Mouse (Mus musculus) stomach, embryonic 15.5 days (tissue): ENCODE data around the gene Ces3b. TPM values are rescaled to one million over a fixed set of nuclear protein-coding genes. Genes with fewer than 3 reads are reported as not detected.
"Not testable (repeated sequence)": the region's sequence is repeated elsewhere in the genome, so short reads cannot be mapped to it uniquely, and the experiment has no call there.

Source experiments
- ATAC-seq: fragments of 200-750 bp; cut with Nextera tagmentation; 2 replicates; pipeline ENCODE4 v1.8.0; 2017; ENCODE audit warnings: low read depth, moderate number of reproducible peaks, moderate TSS enrichment; ENCODE audit not compliant: insufficient read depth, low FRiP score
- H3K27ac ChIP-seq: fragments of 300-500 bp; sonication (generic); 2 replicates; pipeline ENCODE4 v1.5.1; 2015; ENCODE audit warnings: mild to moderate bottlenecking, inconsistent platforms
- H3K27me3 ChIP-seq: fragments of 300-500 bp; sonication (generic); replicated peaks from 2 replicates; pipeline ENCODE4 v1.6.1; 2015; ENCODE audit warnings: inconsistent platforms
- H3K36me3 ChIP-seq: fragments of 300-500 bp; sonication (generic); 2 replicates; pipeline ENCODE4 v1.6.1; 2015; ENCODE audit warnings: inconsistent platforms
- H3K4me1 ChIP-seq: fragments of 300-500 bp; sonication (generic); 2 replicates; pipeline ENCODE4 v1.6.1; 2015; ENCODE audit warnings: inconsistent platforms
- H3K4me2 ChIP-seq: fragments of 300-500 bp; sonication (generic); 2 replicates; pipeline ENCODE4 v1.6.1; 2015; ENCODE audit warnings: mild to moderate bottlenecking, inconsistent platforms
- H3K4me3 ChIP-seq: fragments of 300-500 bp; sonication (generic); replicated peaks from 2 replicates; pipeline ENCODE4 v1.5.1; 2015; ENCODE audit warnings: inconsistent platforms
- H3K9ac ChIP-seq: fragments of 300-500 bp; sonication (generic); 2 replicates; pipeline ENCODE4 v1.6.1; 2015; ENCODE audit warnings: inconsistent platforms
- H3K9me3 ChIP-seq: fragments of 300-500 bp; sonication (generic); 2 replicates; pipeline ENCODE4 v1.6.1; 2016; ENCODE audit warnings: inconsistent platforms
- WGBS: fragments of 180-500 bp; shearing (Covaris S2); methylation state at CpG from one replicate; pipeline ENCODE4 v1.1.7; 2015; 5-methylcytosine and 5-hydroxymethylcytosine counted together
- polyA plus RNA-seq: library from polyadenylated mRNA; unstranded; fragments of >200 nt; fragmentation: Nextera tagmentation; extraction: Ambion mirVana; gene quantifications from 2 replicates; pipeline ENCODE4 v1.2.1, GENCODE M21; 2015

Ces3b gene
- not detected in 2 replicates for polyA plus RNA-seq

GRCm38 (mm10) chr8:105083449-105084050 is at the start of gene Ces3b:
TSS of gene Ces3b (plus strand) at chr8:105083753.
- Histone ChIP-seq H3K27ac (no peak within 1 kb of the TSS), H3K4me2 (no peak within 1 kb of the TSS), H3K9ac (no peak within 1 kb of the TSS), H3K27me3 (no peaks in the 10 kb centered on the region), H3K9me3 (no peaks in the 10 kb centered on the region), H3K36me3 (no peaks in the 10 kb centered on the region), H3K4me1 (no peaks in the 10 kb centered on the region), H3K4me3 (no peak within 1 kb of the TSS)
- WGBS: 54% methylated on average over 7 of the region's 7 CpGs
- ATAC-seq: no peak

- WGBS: 27% methylated on average over 1 of the region's 1 CpGs
- Histone ChIP-seq H3K4me1 (no peaks in the 10 kb centered on the region), H3K4me2 (no peak overlapping the region), H3K9ac (no peak overlapping the region), H3K27me3 (no peaks in the 10 kb centered on the region), H3K4me3 (no peak overlapping the region), H3K9me3 (no peaks in the 10 kb centered on the region), H3K27ac (no peak overlapping the region), H3K36me3 (no peaks in the 10 kb centered on the region)
- ATAC-seq: no peak
Observed at GRCm38 (mm10) chr8:105043510-105043909, 40.0 kb upstream of the Ces3b start.

DNA sequence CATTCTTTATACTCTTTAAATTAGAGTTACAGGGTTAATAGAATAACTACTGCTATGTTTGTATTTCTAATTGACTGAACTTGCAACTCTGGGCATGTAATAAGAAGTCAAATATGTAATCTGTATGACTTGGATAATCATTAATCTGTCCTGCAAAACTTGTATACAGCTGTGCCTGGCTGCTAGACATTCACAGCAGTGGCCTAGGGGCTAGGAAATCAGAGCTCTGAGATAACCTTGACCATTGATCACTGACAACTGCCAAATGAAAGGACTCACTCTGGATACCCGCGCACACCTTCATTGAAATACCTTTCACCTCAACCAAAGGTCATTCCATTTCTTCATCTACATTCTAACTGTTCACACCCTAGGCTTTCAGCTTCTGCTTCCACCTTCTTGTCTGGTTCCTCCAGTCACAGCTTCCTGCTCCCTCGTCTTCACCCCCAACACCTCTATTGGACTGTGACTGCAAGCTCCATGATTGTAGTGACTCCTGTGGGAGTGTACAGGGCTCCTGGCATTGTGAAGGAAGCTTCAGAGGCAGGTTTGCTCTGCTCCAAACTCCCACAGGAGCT is 37.6 kb upstream of the Ces3b start:
- 51% methylated on average over 3 of the region's 3 CpGs for WGBS
- no peaks in the 10 kb centered on the region for H3K36me3 ChIP-seq
- H3K4me2 ChIP-seq: no peak overlapping the region
- no peak overlapping the region for H3K4me3 ChIP-seq
- peak; percentile 82 for ATAC-seq
- no peak overlapping the region; the same call in 1 of the 2 replicates for H3K27ac ChIP-seq
- H3K27me3 ChIP-seq: no peaks in the 10 kb centered on the region
- no peak overlapping the region for H3K9ac ChIP-seq
- H3K9me3 ChIP-seq: no peaks in the 10 kb centered on the region
- H3K4me1 ChIP-seq: no peaks in the 10 kb centered on the region

- Histone ChIP-seq H3K4me2 (no peak within 1 kb of the TSS), H3K9ac (no peak within 1 kb of the TSS), H3K9me3 (no peaks in the 10 kb centered on the region), H3K36me3 (no peaks in the 10 kb centered on the region), H3K27me3 (no peaks in the 10 kb centered on the region), H3K27ac (no peak within 1 kb of the TSS), H3K4me3 (no peak within 1 kb of the TSS), H3K4me1 (no peaks in the 10 kb centered on the region)
- 76% methylated on average over 3 of the region's 3 CpGs for WGBS
- no peak for ATAC-seq
Observed at GRCm38 (mm10) chr8:105048371-105048854, 35.1 kb upstream of the Ces3b start, which contains the start of gene Ces3a. TSS of gene Ces3a (plus strand) at chr8:105048601.

DNA sequence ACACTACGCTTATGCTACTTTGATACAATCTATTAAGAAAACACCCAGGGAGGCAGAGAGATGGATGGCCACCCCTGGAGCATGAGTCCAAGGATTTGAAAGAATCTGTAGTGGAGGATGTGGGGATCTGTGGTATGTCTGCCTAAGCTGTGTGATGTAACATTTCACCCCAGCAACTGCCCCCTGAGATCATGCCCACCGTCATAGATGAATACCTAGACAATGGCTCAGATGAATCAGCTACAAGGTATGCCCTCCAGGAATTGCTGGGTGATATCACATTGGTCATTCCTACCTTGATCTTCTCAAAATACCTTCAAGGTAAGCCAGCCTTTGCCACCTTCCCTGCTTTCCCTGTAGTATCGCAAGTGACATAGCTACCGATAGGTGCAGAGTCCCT is 27.3 kb upstream of the Ces3b start:
- no peak overlapping the region for H3K4me2 ChIP-seq
- no peak for ATAC-seq
- no peak overlapping the region for H3K27ac ChIP-seq
- H3K9ac ChIP-seq: no peak overlapping the region
- H3K9me3 ChIP-seq: no peaks in the 10 kb centered on the region
- no peaks in the 10 kb centered on the region for H3K4me1 ChIP-seq
- no peaks in the 10 kb centered on the region for H3K27me3 ChIP-seq
- no peaks in the 10 kb centered on the region for H3K36me3 ChIP-seq
- H3K4me3 ChIP-seq: no peak overlapping the region
- 85% methylated on average over 4 of the region's 4 CpGs for WGBS

DNA sequence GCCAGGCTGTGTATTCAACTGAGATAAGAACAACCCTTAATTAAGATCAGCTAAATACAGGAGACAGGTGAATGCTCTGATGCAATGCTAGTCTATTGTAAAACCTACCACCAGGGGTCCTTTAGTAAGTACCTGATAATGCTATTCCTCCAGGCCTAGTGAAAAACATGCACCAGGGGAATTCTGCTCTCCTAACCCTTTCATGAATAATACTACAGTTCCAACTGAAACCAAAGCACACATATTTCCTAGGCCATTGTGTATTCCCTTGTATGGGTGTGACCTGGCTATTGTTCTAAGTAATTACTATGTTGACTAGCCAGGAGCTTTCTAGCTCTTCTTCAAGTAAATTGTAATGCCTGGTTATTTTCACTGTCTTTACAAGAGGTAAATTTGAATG is 23.5 kb upstream of the Ces3b start:
- Histone ChIP-seq H3K9ac (no peak overlapping the region), H3K9me3 (no peaks in the 10 kb centered on the region), H3K4me2 (no peak overlapping the region), H3K4me1 (no peaks in the 10 kb centered on the region), H3K36me3 (no peaks in the 10 kb centered on the region), H3K27me3 (no peaks in the 10 kb centered on the region), H3K4me3 (no peak overlapping the region), H3K27ac (no peak overlapping the region)
- ATAC-seq: no peak

DNA sequence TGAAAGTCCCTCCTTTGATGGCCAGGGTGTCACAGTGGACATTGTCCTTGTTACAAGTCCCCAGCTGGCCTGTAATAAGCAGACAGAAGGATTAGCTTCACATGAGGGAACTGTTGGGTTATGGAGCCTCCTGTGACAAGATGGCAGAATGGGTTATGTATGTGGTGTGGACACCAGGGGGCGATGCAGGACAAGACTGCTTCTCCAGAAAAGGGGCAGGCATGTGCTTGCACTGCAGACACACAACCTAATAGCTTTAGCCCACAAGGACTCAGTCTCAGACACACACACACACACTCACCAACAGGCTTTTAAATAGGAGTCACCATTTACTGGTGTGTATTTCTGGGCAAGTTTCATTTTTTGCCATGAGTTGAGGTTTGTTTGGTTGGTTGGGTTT is 16.8 kb upstream of the Ces3b start:
- Histone ChIP-seq H3K4me2 (no peak overlapping the region), H3K36me3 (no peaks in the 10 kb centered on the region), H3K4me3 (no peak overlapping the region), H3K9ac (no peak overlapping the region), H3K27ac (no peak overlapping the region), H3K9me3 (no peaks in the 10 kb centered on the region), H3K27me3 (no peaks in the 10 kb centered on the region), H3K4me1 (no peaks in the 10 kb centered on the region)
- no peak for ATAC-seq
- WGBS: 15% methylated on average over 1 of the region's 1 CpGs

- H3K36me3 ChIP-seq, H3K27me3 ChIP-seq, ATAC-seq, H3K4me2 ChIP-seq, H3K4me3 ChIP-seq, H3K4me1 ChIP-seq, H3K27ac ChIP-seq, H3K9ac ChIP-seq, H3K9me3 ChIP-seq: not testable (repeated sequence)
- WGBS: 50% methylated on average over 7 of the region's 7 CpGs
Observed at GRCm38 (mm10) chr8:105067905-105068304, 15.6 kb upstream of the Ces3b start.

GRCm38 (mm10) chr8:105068971-105069370 is 14.6 kb upstream of the Ces3b start:
- Histone ChIP-seq H3K9ac (no peak overlapping the region), H3K4me2 (no peak overlapping the region), H3K27me3 (no peaks in the 10 kb centered on the region), H3K27ac (no peak overlapping the region), H3K9me3 (no peaks in the 10 kb centered on the region), H3K4me3 (no peak overlapping the region), H3K4me1 (no peaks in the 10 kb centered on the region), H3K36me3 (no peaks in the 10 kb centered on the region)
- ATAC-seq: no peak

DNA sequence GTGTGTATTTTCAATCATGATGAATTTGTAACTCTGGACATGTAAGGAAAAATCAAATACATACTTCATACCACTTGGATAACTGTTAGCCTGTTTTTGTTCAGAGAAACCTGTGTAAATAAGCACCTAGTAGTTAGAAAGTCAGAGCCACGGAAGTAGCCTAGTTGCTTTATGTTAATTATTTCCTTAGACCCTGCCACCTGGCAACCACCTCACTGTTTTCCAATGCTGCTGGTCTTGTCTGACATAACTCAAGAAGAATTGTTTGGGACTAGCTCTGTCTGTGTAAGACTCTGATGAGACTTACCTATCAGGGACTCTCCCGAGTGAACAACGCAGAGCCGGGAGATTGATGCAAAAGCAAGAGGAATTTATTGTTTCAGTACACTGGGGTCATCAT is 7.0 kb upstream of the Ces3b start:
- Histone ChIP-seq H3K9me3 (no peaks in the 10 kb centered on the region), H3K4me2 (no peak overlapping the region), H3K9ac (no peak overlapping the region), H3K27me3 (no peaks in the 10 kb centered on the region), H3K4me1 (no peaks in the 10 kb centered on the region), H3K27ac (no peak overlapping the region), H3K36me3 (no peaks in the 10 kb centered on the region), H3K4me3 (no peak overlapping the region)
- 89% methylated on average over 4 of the region's 4 CpGs for WGBS
- no peak for ATAC-seq

DNA sequence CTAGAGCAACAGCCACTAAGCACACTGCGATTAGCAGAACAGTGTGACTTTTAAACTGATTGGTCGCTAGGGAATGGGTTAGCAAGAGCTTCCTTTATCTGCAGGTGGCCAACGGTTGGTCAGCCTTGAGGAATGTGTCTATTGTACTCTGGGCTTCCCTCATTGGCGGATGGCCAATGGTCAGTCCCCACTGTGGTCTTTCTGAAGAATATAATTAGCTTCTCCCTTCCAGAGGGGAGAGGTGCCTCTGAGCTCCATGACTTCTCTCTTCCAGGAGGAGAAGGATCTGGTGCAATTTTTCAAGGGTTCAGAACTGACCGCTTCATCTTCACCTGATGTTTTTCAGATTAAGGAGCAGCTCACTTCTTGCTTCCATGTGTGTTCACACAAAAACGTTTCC is 6.5 kb upstream of the Ces3b start:
- H3K27ac ChIP-seq: no peak overlapping the region
- 71% methylated on average over 6 of the region's 6 CpGs for WGBS

GRCm38 (mm10) chr8:105078591-105078990 is 5.0 kb upstream of the Ces3b start:
- H3K36me3 ChIP-seq: no peaks in the 10 kb centered on the region

More for the DNA sequence above, 6.5 kb upstream of the Ces3b start:
- Histone ChIP-seq H3K9me3 (no peaks in the 10 kb centered on the region), H3K4me2 (no peak overlapping the region), H3K4me3 (no peak overlapping the region), H3K4me1 (no peaks in the 10 kb centered on the region), H3K9ac (no peak overlapping the region), H3K36me3 (no peaks in the 10 kb centered on the region), H3K27me3 (no peaks in the 10 kb centered on the region)
- no peak for ATAC-seq

More at GRCm38 (mm10) chr8:105078591-105078990, 5.0 kb upstream of the Ces3b start:
- no peak overlapping the region for H3K9ac ChIP-seq
- no peak overlapping the region for H3K27ac ChIP-seq
- no peak for ATAC-seq
- H3K9me3 ChIP-seq: no peaks in the 10 kb centered on the region
- no peaks in the 10 kb centered on the region for H3K27me3 ChIP-seq
- no peaks in the 10 kb centered on the region for H3K4me1 ChIP-seq
- no peak overlapping the region for H3K4me3 ChIP-seq
- no peak overlapping the region for H3K4me2 ChIP-seq
- WGBS: 76% methylated on average over 5 of the region's 5 CpGs
